Mouse (Mus musculus): ENCODE data around the gene Celf2.
"Not testable (repeated sequence)": the region's sequence is repeated elsewhere in the genome, so short reads cannot be mapped to it uniquely, and the experiment has no call there.

The Celf2 gene

DNA sequence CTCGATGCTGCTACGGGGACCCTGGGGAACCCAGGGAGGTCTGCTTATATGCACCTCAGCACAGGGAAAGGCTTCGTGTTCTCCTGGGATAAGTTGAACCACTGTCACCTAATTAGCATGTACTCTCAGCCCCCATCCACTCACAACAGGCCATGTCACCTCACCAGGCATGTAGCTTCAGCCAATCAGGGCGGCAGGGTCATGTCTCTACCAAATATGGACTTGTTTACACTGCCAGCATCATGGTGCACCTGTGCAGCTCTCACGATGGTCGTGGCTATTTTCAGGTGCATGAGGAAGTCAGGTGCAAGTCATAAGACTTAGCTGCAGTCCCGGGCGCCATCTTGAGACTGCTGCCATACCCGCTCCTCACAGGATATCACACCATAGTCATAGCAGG lies at the start of gene Celf2:
Celf2 (minus strand) TSS at position 101 of the 400 bp plus-strand sequence.
- not testable (repeated sequence) for DNase-seq (ENCODE audit: low read depth, low spot score)

GRCm38 (mm10) chr2:7555144-7555892 lies 46.0 kb upstream of the Celf2 start:
- DNase-seq (ENCODE audit: low read depth, low spot score) = no peak

DNA sequence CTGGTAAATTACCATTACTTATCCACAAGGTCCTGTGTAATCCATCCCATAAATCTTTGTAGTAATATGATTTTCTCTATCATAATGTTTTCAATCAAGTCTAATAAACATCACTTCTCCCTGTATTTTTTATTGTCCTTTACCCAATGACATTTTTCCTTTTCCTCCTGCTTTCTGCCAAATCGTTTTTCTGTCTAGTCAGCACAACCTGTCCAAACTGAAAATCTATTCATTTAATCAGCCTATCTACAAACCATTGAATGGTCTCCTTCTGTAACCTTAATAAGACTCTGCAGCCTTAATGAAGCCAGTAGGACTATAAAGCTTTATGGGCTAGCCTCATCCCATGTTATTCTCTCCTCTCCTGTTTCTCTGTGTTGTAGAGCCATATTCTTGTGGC lies 45.2 kb upstream of the Celf2 start:
- no peak for DNase-seq (ENCODE audit: low read depth, low spot score)

DNA sequence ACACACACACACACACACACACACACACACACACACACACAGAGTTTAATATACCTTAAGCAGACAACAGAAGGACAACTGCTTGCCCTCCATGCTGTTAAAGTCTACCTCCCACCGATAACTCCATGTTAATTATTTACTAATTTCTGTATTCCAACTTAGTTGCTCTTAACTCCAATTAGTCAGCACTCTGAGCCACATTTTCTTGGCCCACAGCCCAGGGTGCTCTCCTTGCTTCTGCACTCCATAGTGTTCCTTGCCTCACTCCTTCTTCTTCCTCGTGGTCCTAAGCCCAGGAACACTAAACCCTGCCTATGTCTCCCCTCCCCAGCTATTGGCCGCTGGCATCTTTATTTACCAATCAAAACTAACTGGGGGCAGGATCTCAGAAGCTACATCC lies 43.5 kb upstream of the Celf2 start:
- DNase-seq (ENCODE audit: low read depth, low spot score) = no peak

DNA sequence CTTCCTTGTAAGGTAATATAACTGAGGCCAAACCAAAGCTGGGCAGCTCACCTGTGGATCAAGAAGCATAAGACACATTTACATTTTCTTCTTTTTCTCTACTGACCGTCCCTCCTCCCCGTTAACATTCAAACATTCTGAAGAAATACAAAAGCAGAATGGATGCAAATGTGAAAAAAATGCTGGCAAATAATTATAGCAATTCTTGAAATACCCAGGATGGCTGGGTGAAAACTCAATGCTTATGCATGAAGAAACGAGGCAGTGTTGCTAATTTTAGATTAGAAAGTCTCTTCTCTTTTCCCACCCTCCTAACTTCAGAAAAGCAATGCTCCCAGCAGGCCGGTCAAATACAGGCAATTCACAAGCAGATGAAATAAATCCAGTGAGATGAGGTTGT lies 39.5 kb upstream of the Celf2 start:
- no peak for DNase-seq (ENCODE audit: low read depth, low spot score)

DNA sequence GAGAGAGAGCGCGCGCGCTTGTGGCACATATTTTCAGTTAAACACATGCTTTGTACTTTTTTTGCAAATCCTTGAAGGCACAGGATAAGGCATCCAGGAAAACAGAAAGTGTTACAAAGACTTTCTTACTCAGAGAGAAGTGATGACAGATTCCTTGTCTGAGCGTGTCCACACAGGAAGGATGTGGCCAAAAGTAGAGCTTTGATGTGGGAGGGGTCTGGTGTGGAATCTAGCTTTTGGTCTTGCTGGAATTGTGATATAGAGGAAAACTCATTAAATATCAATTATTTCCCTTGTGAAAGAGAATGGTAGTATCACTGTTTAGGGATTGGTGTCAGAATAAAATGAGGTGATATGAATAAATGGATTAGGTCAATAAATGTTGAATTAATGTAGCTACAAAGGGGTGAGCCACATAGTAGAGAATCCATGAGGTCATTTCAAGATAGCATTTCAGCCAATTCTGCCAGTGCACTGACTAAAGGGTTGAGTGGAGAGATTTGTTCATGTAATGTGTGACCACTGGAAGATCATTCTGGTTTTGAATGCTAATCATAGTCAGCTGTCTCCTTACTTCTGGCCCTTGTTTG lies 25.3 kb upstream of the Celf2 start:
- no peak for DNase-seq (ENCODE audit: low read depth, low spot score)

DNA sequence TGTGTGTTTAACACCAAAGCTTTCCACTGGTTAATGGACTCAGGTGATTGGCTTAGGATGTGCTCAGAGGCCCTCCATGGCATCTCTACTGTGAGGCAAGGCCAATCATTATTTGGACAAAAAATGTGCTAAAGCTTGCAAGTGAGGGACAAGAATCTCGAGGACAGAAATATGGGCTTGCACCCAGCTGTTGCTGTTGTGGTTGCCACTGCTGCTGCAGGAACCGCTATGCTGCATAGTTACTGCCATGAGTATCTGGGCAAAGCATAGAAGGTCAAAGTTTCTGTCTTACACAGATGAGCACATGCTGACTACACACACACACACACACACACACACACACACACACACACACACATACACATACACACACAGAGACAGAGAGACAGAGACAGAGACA lies 24.8 kb upstream of the Celf2 start:
- DNase-seq (ENCODE audit: low read depth, low spot score) = no peak

DNA sequence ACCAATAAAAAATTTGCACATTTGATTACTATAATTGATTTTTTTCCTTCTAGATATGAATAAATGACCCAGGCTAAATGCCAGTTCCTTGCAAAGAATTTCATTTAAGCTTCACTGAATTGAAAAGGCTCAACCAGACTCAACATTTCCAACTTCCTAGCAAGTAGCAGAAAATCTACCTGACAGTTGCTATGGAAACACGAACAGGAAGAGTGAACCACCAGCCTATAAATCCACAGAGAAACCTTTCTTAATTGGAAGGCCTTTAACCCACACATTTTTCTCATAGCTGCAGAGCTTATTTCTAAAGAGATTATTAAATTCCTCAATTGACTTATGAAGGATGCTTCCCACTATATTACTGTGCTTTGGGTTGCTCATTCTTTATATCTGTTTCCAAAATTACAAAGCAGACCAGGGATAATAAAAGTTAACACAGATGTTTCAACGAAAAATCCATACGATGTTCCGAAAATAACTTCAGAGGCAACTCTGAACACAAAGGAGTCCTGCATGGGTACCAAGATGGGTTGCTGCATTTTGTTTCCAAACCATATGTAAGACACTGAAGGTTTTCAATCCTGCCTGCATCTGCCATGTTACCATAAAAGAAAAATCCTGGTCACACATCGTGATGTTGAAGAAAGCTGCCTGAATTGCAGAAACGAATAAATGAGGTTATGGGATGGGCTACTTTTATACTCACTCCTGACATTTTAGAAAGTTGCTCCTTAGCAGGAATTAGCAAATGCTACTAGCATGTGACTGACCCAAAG lies 22.0 kb upstream of the Celf2 start:
- no peak for DNase-seq (ENCODE audit: low read depth, low spot score)

DNA sequence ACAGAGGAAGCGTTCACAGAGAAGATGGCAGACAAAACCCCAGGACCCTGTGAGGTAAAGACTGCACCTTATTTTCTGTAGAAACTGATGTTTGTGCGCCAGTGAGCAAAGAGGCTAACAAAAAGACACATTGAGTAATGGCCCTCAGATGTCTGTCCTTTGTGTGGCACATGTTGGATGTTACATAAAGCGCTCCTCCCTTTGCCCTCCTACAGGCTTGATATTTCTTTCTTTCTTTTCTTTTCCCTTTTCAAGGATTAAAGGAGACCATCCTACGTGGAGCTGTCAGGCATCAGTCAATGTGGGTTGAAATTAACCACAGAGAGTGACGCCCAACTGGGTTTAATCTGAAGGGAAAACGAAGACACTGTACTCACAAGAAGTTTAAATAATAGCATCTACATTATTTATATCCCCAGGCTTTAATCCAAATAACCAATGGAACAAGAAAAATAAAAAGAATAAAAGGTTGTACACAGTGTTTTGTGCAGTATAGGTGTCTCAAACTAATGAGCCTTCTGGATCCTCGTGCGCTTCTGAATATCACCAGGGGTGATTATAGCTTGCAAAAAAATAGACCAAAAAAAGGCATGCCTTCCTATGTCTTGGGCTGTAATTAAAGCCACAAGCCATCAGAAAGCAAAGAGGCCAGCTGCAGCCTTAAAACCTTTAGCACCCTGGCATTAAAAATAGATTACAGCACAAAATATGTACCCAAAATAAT lies 21.3 kb upstream of the Celf2 start:
- no peak for DNase-seq (ENCODE audit: low read depth, low spot score)

GRCm38 (mm10) chr2:7529637-7530036 lies 20.3 kb upstream of the Celf2 start:
- no peak for DNase-seq (ENCODE audit: low read depth, low spot score)

DNA sequence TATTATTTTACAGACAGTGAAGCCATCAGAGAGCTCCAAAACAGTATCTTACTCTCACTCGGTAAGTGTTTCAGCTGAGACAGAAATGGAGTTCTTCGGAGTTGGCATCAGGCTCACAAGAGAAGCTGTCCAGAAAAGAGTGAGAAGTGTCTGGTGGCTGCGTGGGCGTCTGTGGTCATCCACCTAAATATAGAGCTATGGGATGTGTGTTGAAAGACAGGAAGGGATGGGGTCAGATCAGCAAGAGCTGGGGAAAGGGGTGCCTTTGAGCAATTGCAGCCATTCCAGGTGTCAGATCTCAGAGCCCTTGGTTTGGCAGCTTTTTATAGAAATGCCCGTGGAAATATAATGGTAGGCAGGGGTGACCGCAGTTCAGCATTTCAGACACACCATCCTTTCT lies 17.3 kb upstream of the Celf2 start:
- no peak for DNase-seq (ENCODE audit: low read depth, low spot score)

DNA sequence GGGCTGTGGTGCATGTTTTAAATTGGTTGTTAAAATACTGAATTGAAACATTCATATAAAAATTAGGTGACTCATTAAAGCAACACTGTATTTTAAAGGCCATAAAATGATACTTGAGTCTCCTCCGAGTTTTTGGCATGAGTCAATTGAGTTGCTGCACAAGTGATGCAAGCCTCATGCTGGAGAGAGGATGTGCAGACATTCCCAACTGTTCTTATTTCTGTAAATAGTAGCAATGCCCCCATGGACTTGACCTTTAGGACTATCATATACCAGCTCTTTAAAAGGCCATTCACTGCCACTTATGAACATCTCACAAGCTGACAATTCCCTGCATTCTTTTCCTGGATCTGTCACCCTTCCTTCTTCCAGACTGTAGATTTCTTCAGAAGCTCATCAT lies 10.1 kb upstream of the Celf2 start:
- DNase-seq (ENCODE audit: low read depth, low spot score) = no peak

GRCm38 (mm10) chr2:7493420-7493819 lies 15.9 kb downstream of the Celf2 start:
- no peak for DNase-seq (ENCODE audit: low read depth, low spot score)

GRCm38 (mm10) chr2:7484974-7485373 lies 24.4 kb downstream of the Celf2 start:
- DNase-seq (ENCODE audit: low read depth, low spot score) = no peak

- no peak for DNase-seq (ENCODE audit: low read depth, low spot score)
Observed at GRCm38 (mm10) chr2:7482062-7482461, 27.3 kb downstream of the Celf2 start.

DNA sequence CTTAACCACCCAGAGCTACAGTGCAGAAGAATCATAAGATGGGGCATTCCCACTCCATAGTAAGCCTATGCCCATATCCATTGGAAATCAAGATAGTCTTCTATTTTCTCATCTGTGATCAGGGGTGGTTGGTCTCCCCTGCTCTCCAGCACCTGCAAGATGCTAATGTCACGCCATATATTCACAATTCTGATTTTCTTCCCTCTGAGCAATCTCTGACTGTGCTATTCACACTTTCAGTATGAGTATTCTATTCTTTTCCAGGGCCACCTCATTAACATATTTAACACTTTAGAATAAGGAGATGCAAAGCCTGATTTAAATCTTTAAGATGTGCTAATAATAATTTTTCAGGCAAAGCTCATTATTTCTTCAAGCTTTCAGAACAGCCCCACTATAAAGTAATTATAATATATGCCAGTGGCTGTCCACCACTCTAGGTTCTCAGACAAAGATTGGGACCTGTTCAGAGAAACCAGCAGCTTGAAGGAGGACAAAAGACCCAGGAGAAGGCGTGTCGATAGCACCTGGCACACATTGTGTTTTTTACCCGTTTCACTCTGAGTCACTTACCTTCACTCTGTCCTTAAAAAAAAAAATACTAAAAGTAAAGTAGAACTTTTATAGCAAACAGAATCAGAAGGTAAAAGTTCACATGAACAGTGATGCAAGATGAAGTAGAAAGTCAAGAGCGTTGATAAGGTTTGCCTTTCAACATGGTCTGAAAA lies 48.9 kb downstream of the Celf2 start:
- no peak for DNase-seq (ENCODE audit: low read depth, low spot score)

- DNase-seq (ENCODE audit: low read depth, low spot score) = no peak
Observed at GRCm38 (mm10) chr2:7438721-7439282, 70.6 kb downstream of the Celf2 start.

DNA sequence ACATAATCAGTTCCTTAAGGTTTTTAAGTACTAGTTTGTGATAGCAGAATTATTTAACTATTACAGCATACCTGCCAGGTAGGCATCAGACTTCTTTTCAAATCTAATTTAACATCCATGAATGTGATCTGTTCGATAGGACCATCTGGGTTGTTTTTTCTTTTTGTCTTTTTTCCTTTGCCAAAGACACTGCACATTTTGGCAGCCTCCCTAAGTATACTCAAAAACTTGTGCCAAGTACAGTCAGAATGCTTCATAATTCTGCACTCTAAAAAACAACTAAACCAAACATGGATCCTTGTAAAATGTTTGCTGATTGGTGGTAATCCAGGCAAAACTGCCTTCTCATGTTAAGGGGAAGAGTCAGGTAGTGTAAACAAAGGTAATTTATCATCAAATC lies 82.9 kb downstream of the Celf2 start:
- DNase-seq (ENCODE audit: low read depth, low spot score) = no peak

DNA sequence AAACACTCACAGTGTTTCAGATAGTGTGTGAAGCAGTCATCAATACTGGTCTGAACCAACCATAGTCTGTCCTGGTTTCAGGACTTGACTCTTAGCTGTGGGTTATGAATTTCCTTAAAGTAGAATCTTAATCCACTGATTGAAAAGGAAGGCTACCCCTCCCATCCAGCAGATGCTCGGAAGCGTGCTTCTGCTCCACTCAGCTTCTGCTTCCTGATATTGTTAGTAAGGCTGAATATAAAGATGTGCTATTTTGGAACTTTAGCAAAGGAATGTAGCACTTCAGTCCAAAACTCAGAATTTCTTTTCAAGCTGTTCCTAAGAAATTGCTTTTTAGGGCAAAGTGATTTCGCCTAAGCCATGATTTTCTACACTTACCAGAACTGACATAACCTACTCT lies 108.8 kb downstream of the Celf2 start:
- no peak for DNase-seq (ENCODE audit: low read depth, low spot score)

GRCm38 (mm10) chr2:7395935-7396334 lies 113.4 kb downstream of the Celf2 start:
- no peak for DNase-seq (ENCODE audit: low read depth, low spot score)

GRCm38 (mm10) chr2:7395473-7395872 lies 113.9 kb downstream of the Celf2 start:
- no peak for DNase-seq (ENCODE audit: low read depth, low spot score)

All from skeletal muscle tissue, adult 2 months (tissue).